8 mouse cellular contexts compared by ENCODE assay signal in the genomic region with DNA sequence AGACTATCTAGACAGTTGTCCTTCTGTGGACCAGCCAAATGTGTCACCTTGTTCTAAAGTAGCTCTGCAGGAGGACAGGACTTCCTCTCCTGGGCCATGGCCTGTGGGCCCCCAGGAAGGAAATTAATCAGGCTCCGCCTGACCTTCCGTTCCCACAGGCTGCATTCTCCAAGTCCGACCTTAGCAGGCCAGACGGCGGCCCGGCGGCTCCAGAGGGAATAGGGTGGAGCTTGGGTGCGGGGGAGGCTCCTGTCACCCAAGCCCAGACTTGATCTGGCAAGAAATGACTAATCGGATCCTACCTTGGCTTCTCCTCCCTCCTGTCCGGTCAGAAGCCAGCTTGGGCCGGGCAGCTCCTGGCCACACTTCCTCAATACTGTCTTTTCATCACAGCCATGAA. TPM values are rescaled to one million over a fixed set of nuclear protein-coding genes. Genes with fewer than 3 reads are reported as not detected.
DNase-seq lines count a peak whose midpoint lies in the region; ATAC-seq lines count a peak whose summit lies in the region.

No protein-coding gene starts in this region.

- no peak overlapping the region for H3K27ac ChIP-seq in forebrain, embryonic 12.5 days
- no peak overlapping the region for H3K27ac ChIP-seq in limb, embryonic 12.5 days
- no peak overlapping the region for H3K27ac ChIP-seq in midbrain, embryonic 16.5 days (ENCODE audit: low read length)

- no peak overlapping the region for H3K9ac ChIP-seq in forebrain, embryonic 12.5 days
- H3K9ac ChIP-seq in limb, embryonic 12.5 days (replicated peaks) = 0 out of 2 replicates have a peak overlapping the region, but pooled peaks have one; percentile 2
- H3K9ac ChIP-seq in midbrain, embryonic 16.5 days (ENCODE audit: low read depth, low read length) = no peak overlapping the region

- peaks cover 38% of the 10 kb centered on the region for H3K4me1 ChIP-seq in forebrain, embryonic 12.5 days
- H3K4me1 ChIP-seq in limb, embryonic 12.5 days (replicated peaks) = peaks cover 28% of the 10 kb centered on the region
- peaks cover 20% of the 10 kb centered on the region for H3K4me1 ChIP-seq in midbrain, embryonic 16.5 days (ENCODE audit: control insufficient read depth, insufficient read depth, low read length)

- intact Hi-C loops in heart, postnatal 36 days (cut with DNase I) = loop anchor here (10.0 kb wide), 1 partner anchor 570 kb away; no protein-coding TSS in a partner anchor

- DNase-seq in ovary, adult 18-20 months (ENCODE audit: low spot score) = peak; percentile 58
- DNase-seq in ovary, postnatal 10 days (ENCODE audit: low spot score) = no peak
- peak; percentile 79 to 82 for DNase-seq in heart, postnatal 36 days
- DNase-seq in layer of hippocampus, postnatal 10 days (ENCODE audit: low spot score in 2 of 2) = no peak
- no peak for DNase-seq in left cerebral cortex, adult 18-20 months (ENCODE audit: low spot score in 2 of 2)

- 33% methylated on average over 11 of the region's 11 CpGs for WGBS in forebrain, embryonic 12.5 days
- 30% methylated on average over 11 of the region's 11 CpGs for WGBS in limb, embryonic 12.5 days
- 44% methylated on average over 11 of the region's 11 CpGs for WGBS in midbrain, embryonic 16.5 days

- ATAC-seq in forebrain, embryonic 12.5 days (ENCODE audit: low FRiP score) = no peak
- ATAC-seq in limb, embryonic 12.5 days (ENCODE audit: insufficient number of reproducible peaks, insufficient read depth, low FRiP score, low TSS enrichment, low read depth) = no peak
- ATAC-seq in midbrain, embryonic 16.5 days = no peak

- no peaks in the 10 kb centered on the region for H3K9me3 ChIP-seq in forebrain, embryonic 12.5 days
- no peaks in the 10 kb centered on the region for H3K9me3 ChIP-seq in limb, embryonic 12.5 days
- no peaks in the 10 kb centered on the region for H3K9me3 ChIP-seq in midbrain, embryonic 16.5 days (replicated peaks; ENCODE audit: control insufficient read depth, low read length, poor library complexity, severe bottlenecking)

- peaks cover 46% of the 10 kb centered on the region for H3K27me3 ChIP-seq in forebrain, embryonic 12.5 days
- peaks cover 7% of the 10 kb centered on the region for H3K27me3 ChIP-seq in limb, embryonic 12.5 days
- H3K27me3 ChIP-seq in midbrain, embryonic 16.5 days (ENCODE audit: control insufficient read depth, insufficient read depth, low read depth, low read length) = no peaks in the 10 kb centered on the region

- H3K36me3 ChIP-seq in forebrain, embryonic 12.5 days (replicated peaks) = no peaks in the 10 kb centered on the region
- no peaks in the 10 kb centered on the region for H3K36me3 ChIP-seq in limb, embryonic 12.5 days
- H3K36me3 ChIP-seq in midbrain, embryonic 16.5 days (ENCODE audit: control insufficient read depth, insufficient read depth, low read length) = no peaks in the 10 kb centered on the region

- H3K4me3 ChIP-seq in forebrain, embryonic 12.5 days (replicated peaks) = no peak overlapping the region
- no peak overlapping the region for H3K4me3 ChIP-seq in limb, embryonic 12.5 days (replicated peaks)
- no peak overlapping the region; the same call in 1 of the 2 replicates for H3K4me3 ChIP-seq in midbrain, embryonic 16.5 days (ENCODE audit: low read depth, low read length)

- H3K4me2 ChIP-seq in forebrain, embryonic 12.5 days = peak overlapping the region; percentile 63
- H3K4me2 ChIP-seq in limb, embryonic 12.5 days = peak overlapping the region; percentile 79
- peak overlapping the region; percentile 66 for H3K4me2 ChIP-seq in midbrain, embryonic 16.5 days (ENCODE audit: low read length)

RNA-seq across cellular contexts. Expression of gene Jup, which starts 2.4 kb away (rescaled TPM):
- 37.6 and 40.5 TPM in 2 replicates for polyA plus RNA-seq in forebrain, embryonic 12.5 days (2016; fragmentation: Nextera tagmentation; extraction: Ambion mirVana)
- 100 to 1,000 TPM; 252 to 272 TPM for total RNA-seq in heart, postnatal 36 days (2021)
- polyA plus RNA-seq in limb, embryonic 12.5 days (2016; fragmentation: Nextera tagmentation; extraction: Ambion mirVana) = 44.1 and 49.3 TPM in 2 replicates
- 99.7 and 109 TPM in 2 replicates for polyA plus RNA-seq in midbrain, embryonic 16.5 days (2015; fragmentation: Nextera tagmentation; extraction: Ambion mirVana)
- 10 to 100 TPM; 46.2 to 51.1 TPM for total RNA-seq in layer of hippocampus, postnatal 10 days (2021)
- 10 to 100 TPM; 47.2 to 49.3 TPM for total RNA-seq in left cerebral cortex, adult 18-20 months (2021)

RNA-seq across cellular contexts. Expression of gene P3h4, which starts 19.4 kb away (rescaled TPM):
- 15.9 and 18.9 TPM in 2 replicates for polyA plus RNA-seq in forebrain, embryonic 12.5 days (2016; fragmentation: Nextera tagmentation; extraction: Ambion mirVana)
- 10 to 100 TPM; 16.3 to 18.2 TPM for total RNA-seq in heart, postnatal 36 days (2021)
- 54.3 and 58.3 TPM in 2 replicates for polyA plus RNA-seq in limb, embryonic 12.5 days (2016; fragmentation: Nextera tagmentation; extraction: Ambion mirVana)
- polyA plus RNA-seq in midbrain, embryonic 16.5 days (2015; fragmentation: Nextera tagmentation; extraction: Ambion mirVana) = 20.7 and 20.8 TPM in 2 replicates
- total RNA-seq in layer of hippocampus, postnatal 10 days (2021) = 1 to 10 TPM; 8.9 TPM
- total RNA-seq in left cerebral cortex, adult 18-20 months (2021) = 10 to 100 TPM; 10.4 to 11.3 TPM

RNA-seq across cellular contexts. Expression of gene Fkbp10, which starts 20.3 kb away (rescaled TPM):
- 27.0 and 32.1 TPM in 2 replicates for polyA plus RNA-seq in forebrain, embryonic 12.5 days (2016; fragmentation: Nextera tagmentation; extraction: Ambion mirVana)
- total RNA-seq in heart, postnatal 36 days (2021) = 10 to 100 TPM; 12.9 to 13.4 TPM
- 101 and 118 TPM in 2 replicates for polyA plus RNA-seq in limb, embryonic 12.5 days (2016; fragmentation: Nextera tagmentation; extraction: Ambion mirVana)
- polyA plus RNA-seq in midbrain, embryonic 16.5 days (2015; fragmentation: Nextera tagmentation; extraction: Ambion mirVana) = 19.3 and 19.6 TPM in 2 replicates
- total RNA-seq in layer of hippocampus, postnatal 10 days (2021) = 10 to 100 TPM; 15.1 to 15.2 TPM
- 1 to 10 TPM; 4.3 to 6.6 TPM for total RNA-seq in left cerebral cortex, adult 18-20 months (2021)

RNA-seq across cellular contexts. Expression of gene Hap1, which starts 39.3 kb away (rescaled TPM):
- polyA plus RNA-seq in forebrain, embryonic 12.5 days (2016; fragmentation: Nextera tagmentation; extraction: Ambion mirVana) = 96.3 and 116 TPM in 2 replicates
- 1 to 10 TPM; 1.6 to 1.8 TPM for total RNA-seq in heart, postnatal 36 days (2021)
- polyA plus RNA-seq in limb, embryonic 12.5 days (2016; fragmentation: Nextera tagmentation; extraction: Ambion mirVana) = 1.5 and 2.1 TPM in 2 replicates
- polyA plus RNA-seq in midbrain, embryonic 16.5 days (2015; fragmentation: Nextera tagmentation; extraction: Ambion mirVana) = 417 and 440 TPM in 2 replicates
- 100 to 1,000 TPM; 124 to 125 TPM for total RNA-seq in layer of hippocampus, postnatal 10 days (2021)
- 100 to 1,000 TPM; 147 to 179 TPM for total RNA-seq in left cerebral cortex, adult 18-20 months (2021)

RNA-seq across cellular contexts. Expression of gene Nt5c3b, which starts 46.4 kb away (rescaled TPM):
- polyA plus RNA-seq in forebrain, embryonic 12.5 days (2016; fragmentation: Nextera tagmentation; extraction: Ambion mirVana) = 106 and 111 TPM in 2 replicates
- total RNA-seq in heart, postnatal 36 days (2021) = 10 to 100 TPM; 29.7 to 29.8 TPM
- 173 and 183 TPM in 2 replicates for polyA plus RNA-seq in limb, embryonic 12.5 days (2016; fragmentation: Nextera tagmentation; extraction: Ambion mirVana)
- polyA plus RNA-seq in midbrain, embryonic 16.5 days (2015; fragmentation: Nextera tagmentation; extraction: Ambion mirVana) = 109 and 122 TPM in 2 replicates
- total RNA-seq in layer of hippocampus, postnatal 10 days (2021) = 10 to 100 TPM; 60.5 to 66.4 TPM
- 10 to 100 TPM; 47.2 to 53.8 TPM for total RNA-seq in left cerebral cortex, adult 18-20 months (2021)

Comparison
In these comparisons a context has a peak if more than half of its experiments do, and no peak if none do; other contexts are left out.
1. DNase-seq: peak in ovary, adult 18-20 months (single experiment) and heart, postnatal 36 days (2 of 2); none in ovary, postnatal 10 days (single experiment), layer of hippocampus, postnatal 10 days (0 of 2) and left cerebral cortex, adult 18-20 months (0 of 2).
2. RNA of gene Jup, which starts 2.4 kb away (total RNA-seq): 252 to 272 TPM in heart, postnatal 36 days; 46.2 to 51.1 TPM in layer of hippocampus, postnatal 10 days and 47.2 to 49.3 TPM in left cerebral cortex, adult 18-20 months; every median in the first group is over 4 times any median in the second.
3. Peak in every context shown above with its lines, with median percentiles within 50 percentile points of each other: H3K4me2 ChIP-seq.